Mouse (Mus musculus): ENCODE data around the gene Map1b.

The Map1b gene

GRCm38 (mm10) chr13:99527936-99528335 is 11.6 kb upstream of the Map1b start:
- no peak for DNase-seq

GRCm38 (mm10) chr13:99525491-99525890 is 9.2 kb upstream of the Map1b start:
- no peak for DNase-seq

- DNase-seq = no peak
Measured at GRCm38 (mm10) chr13:99517836-99518235, 1.5 kb upstream of the Map1b start.

- peak; percentile 49 for DNase-seq
Measured at GRCm38 (mm10) chr13:99515736-99516447, 448 bp downstream of the Map1b start.

GRCm38 (mm10) chr13:99514917-99515591 is 1.3 kb downstream of the Map1b start:
- DNase-seq = peak; percentile 93

- peak; percentile 58 for DNase-seq
Measured at GRCm38 (mm10) chr13:99513990-99514389, 2.4 kb downstream of the Map1b start.

- DNase-seq = peak; percentile 83
Measured at GRCm38 (mm10) chr13:99513138-99513537, 3.2 kb downstream of the Map1b start.

- no peak for DNase-seq
Measured at GRCm38 (mm10) chr13:99509896-99510295, 6.4 kb downstream of the Map1b start.

GRCm38 (mm10) chr13:99506580-99506962 is 9.8 kb downstream of the Map1b start:
- DNase-seq = no peak

GRCm38 (mm10) chr13:99505826-99506579 is 10.3 kb downstream of the Map1b start:
- DNase-seq = no peak

GRCm38 (mm10) chr13:99503370-99503979 is 12.9 kb downstream of the Map1b start:
- no peak for DNase-seq

GRCm38 (mm10) chr13:99502911-99503310 is 13.4 kb downstream of the Map1b start:
- no peak for DNase-seq

- no peak for DNase-seq
Measured at GRCm38 (mm10) chr13:99502126-99502744, 14.1 kb downstream of the Map1b start.

- DNase-seq = no peak
Measured at GRCm38 (mm10) chr13:99501393-99501792, 14.9 kb downstream of the Map1b start.

GRCm38 (mm10) chr13:99500609-99501008 is 15.7 kb downstream of the Map1b start:
- no peak for DNase-seq

- no peak for DNase-seq
Measured at GRCm38 (mm10) chr13:99499764-99500163, 16.6 kb downstream of the Map1b start.

GRCm38 (mm10) chr13:99496106-99496505 is 20.2 kb downstream of the Map1b start:
- no peak for DNase-seq

GRCm38 (mm10) chr13:99494416-99494815 is 21.9 kb downstream of the Map1b start:
- DNase-seq = no peak

- no peak for DNase-seq
Measured at GRCm38 (mm10) chr13:99493304-99493904, 22.9 kb downstream of the Map1b start.

GRCm38 (mm10) chr13:99492619-99493303 is 23.6 kb downstream of the Map1b start:
- peak; percentile 73 for DNase-seq

- DNase-seq = no peak
Measured at GRCm38 (mm10) chr13:99489998-99490397, 26.3 kb downstream of the Map1b start.

- no peak for DNase-seq
Measured at GRCm38 (mm10) chr13:99489175-99489574, 27.2 kb downstream of the Map1b start.
